ENCODE assay signal across 15 mouse cellular contexts in the genomic region with DNA sequence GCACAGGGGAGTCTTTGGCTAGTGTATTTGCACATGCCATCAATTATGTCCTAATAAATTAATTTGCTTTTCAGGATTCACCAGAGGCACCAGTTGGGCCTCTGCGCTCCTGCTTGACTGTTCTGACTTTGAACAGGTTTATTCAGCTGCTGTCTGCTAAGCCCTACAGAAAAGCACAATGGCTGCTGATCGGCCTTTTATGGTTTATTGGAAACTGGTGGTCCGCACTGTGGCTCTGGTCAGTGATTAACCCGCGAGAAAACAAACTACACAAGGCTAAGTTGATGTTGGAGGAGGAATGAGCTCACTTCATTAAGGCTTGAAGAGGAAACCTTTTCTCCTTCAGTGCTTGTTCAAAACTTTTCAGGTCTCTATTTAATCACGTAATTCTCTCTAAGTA.
"Had no signal": no experiment of that assay in that cellular context is flagged by ENCODE, and none has a peak within 500 bp of the region (broad histone marks: within the 10 kb centered on the region; RNA-seq: fewer than 3 reads in every experiment).

No protein-coding gene starts in this region.

- H3K4me3 ChIP-seq: layer of hippocampus, adult 2 months; limb, embryonic 12.5 days; midbrain, embryonic 15.5 days; neural tube, embryonic 12.5 days had no signal

- ATAC-seq: lung, postnatal 0 days; midbrain, embryonic 15.5 days had no signal

- H3K27ac ChIP-seq: layer of hippocampus, adult 2 months; limb, embryonic 12.5 days; liver, embryonic 14.5 days; midbrain, embryonic 15.5 days; neural tube, embryonic 12.5 days had no signal

- H3K9me3 ChIP-seq: limb, embryonic 12.5 days; midbrain, embryonic 15.5 days; neural tube, embryonic 12.5 days had no signal

- DNase-seq: kidney, adult 9 months; kidney, postnatal 10 days; kidney, postnatal 4 days; liver; lung, adult 2 months; lung, postnatal 36 days; right cerebral cortex, adult 18-20 months; right cerebral cortex, postnatal 25 days; thymus, postnatal 36 days had no signal

- H3K9ac ChIP-seq: limb, embryonic 12.5 days; liver, embryonic 14.5 days; midbrain, embryonic 15.5 days; neural tube, embryonic 12.5 days had no signal

- H3K4me1 ChIP-seq: limb, embryonic 12.5 days; midbrain, embryonic 15.5 days; neural tube, embryonic 12.5 days had no signal

- H3K4me2 ChIP-seq: limb, embryonic 12.5 days; midbrain, embryonic 15.5 days; neural tube, embryonic 12.5 days had no signal

- H3K27me3 ChIP-seq: limb, embryonic 12.5 days; midbrain, embryonic 15.5 days; neural tube, embryonic 12.5 days had no signal

- H3K36me3 ChIP-seq: limb, embryonic 12.5 days; midbrain, embryonic 15.5 days; neural tube, embryonic 12.5 days had no signal
